Mouse (Mus musculus): ENCODE measurements around the gene Col6a5. TPM values are rescaled to one million over a fixed set of nuclear protein-coding genes. Genes with fewer than 3 reads are reported as not detected.
"Not testable (repeated sequence)": the region's sequence is repeated elsewhere in the genome, so short reads cannot be mapped to it uniquely, and the experiment has no call there.

The Col6a5 gene
- polyA plus RNA-seq, 1 experiment = not detected

DNA sequence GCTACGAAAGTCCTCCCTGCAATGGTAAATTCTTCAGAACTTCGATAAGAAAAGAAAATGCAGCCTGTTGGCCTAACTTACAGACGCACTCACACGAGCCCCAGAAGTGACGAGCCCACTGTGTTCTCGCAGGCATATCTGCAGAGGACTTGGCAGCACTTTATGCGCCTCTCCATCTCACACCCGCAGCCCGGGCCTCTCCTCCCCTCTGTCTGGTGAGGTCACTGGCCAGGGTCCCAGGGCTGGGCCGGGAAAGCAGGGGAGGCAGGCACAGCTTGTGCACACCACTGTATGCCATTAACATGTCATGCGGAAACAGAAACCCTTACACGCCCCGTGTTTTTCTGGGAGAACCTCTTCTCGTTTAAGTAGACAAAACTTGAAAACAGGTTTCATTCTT is 88.8 kb downstream of the Col6a5 start:
- Histone ChIP-seq H3K4me1 (ENCODE audit: control insufficient read depth, insufficient read depth, insufficient read length, low read length) (no peaks in the 10 kb centered on the region), H3K4me3 (ENCODE audit: insufficient read depth, low read depth, low read length) (no peak overlapping the region), H3K27ac (replicated peaks; ENCODE audit: low read depth, low read length) (no peak overlapping the region)

DNA sequence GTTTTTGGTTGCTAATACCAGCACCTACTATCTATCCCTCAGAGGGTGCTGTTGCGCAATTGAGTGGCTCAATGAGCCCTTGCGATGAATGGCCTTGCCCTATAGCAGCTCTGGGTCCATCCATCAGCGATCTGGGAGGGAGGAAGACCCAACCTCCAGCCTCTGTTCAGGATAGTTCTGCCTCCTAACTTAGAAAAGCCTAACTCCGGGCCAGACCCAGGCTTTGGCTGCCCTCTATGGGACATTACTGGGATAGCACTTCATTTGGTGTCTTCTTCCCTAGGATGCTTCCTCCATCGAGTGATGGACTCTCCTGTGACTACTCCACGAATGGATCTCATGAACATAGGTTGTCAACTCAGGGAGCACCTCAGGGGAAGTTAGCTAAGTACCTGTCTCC is 102.7 kb downstream of the Col6a5 start:
- no peak overlapping the region for H3K4me3 ChIP-seq (ENCODE audit: insufficient read depth, low read depth, low read length)
- no peaks in the 10 kb centered on the region for H3K4me1 ChIP-seq (ENCODE audit: control insufficient read depth, insufficient read depth, insufficient read length, low read length)
- H3K27ac ChIP-seq (replicated peaks; ENCODE audit: low read depth, low read length) = no peak overlapping the region

- no peak overlapping the region for H3K4me3 ChIP-seq (ENCODE audit: insufficient read depth, low read depth, low read length)
- H3K4me1 ChIP-seq (ENCODE audit: control insufficient read depth, insufficient read depth, insufficient read length, low read length) = no peaks in the 10 kb centered on the region
- H3K27ac ChIP-seq (replicated peaks; ENCODE audit: low read depth, low read length) = no peak overlapping the region
Observed at GRCm38 (mm10) chr9:105852778-105853065, 107.7 kb downstream of the Col6a5 start.

GRCm38 (mm10) chr9:105852015-105852777 is 108.2 kb downstream of the Col6a5 start:
- H3K4me1 ChIP-seq (ENCODE audit: control insufficient read depth, insufficient read depth, insufficient read length, low read length) = no peaks in the 10 kb centered on the region
- H3K27ac ChIP-seq (replicated peaks; ENCODE audit: low read depth, low read length) = no peak overlapping the region
- no peak overlapping the region for H3K4me3 ChIP-seq (ENCODE audit: insufficient read depth, low read depth, low read length)

GRCm38 (mm10) chr9:105851011-105851410 is 109.4 kb downstream of the Col6a5 start:
- Histone ChIP-seq H3K27ac (replicated peaks; ENCODE audit: low read depth, low read length) (no peak overlapping the region), H3K4me1 (ENCODE audit: control insufficient read depth, insufficient read depth, insufficient read length, low read length) (no peaks in the 10 kb centered on the region), H3K4me3 (ENCODE audit: insufficient read depth, low read depth, low read length) (no peak overlapping the region)

GRCm38 (mm10) chr9:105848396-105848795 is 112.0 kb downstream of the Col6a5 start:
- no peaks in the 10 kb centered on the region for H3K4me1 ChIP-seq (ENCODE audit: control insufficient read depth, insufficient read depth, insufficient read length, low read length)
- H3K27ac ChIP-seq (replicated peaks; ENCODE audit: low read depth, low read length) = no peak overlapping the region
- H3K4me3 ChIP-seq (ENCODE audit: insufficient read depth, low read depth, low read length) = no peak overlapping the region

- no peaks in the 10 kb centered on the region for H3K4me1 ChIP-seq (ENCODE audit: control insufficient read depth, insufficient read depth, insufficient read length, low read length)
- no peak overlapping the region for H3K4me3 ChIP-seq (ENCODE audit: insufficient read depth, low read depth, low read length)
- no peak overlapping the region for H3K27ac ChIP-seq (replicated peaks; ENCODE audit: low read depth, low read length)
Observed at GRCm38 (mm10) chr9:105847261-105847660, 113.2 kb downstream of the Col6a5 start.

- not testable (repeated sequence) for H3K4me1 ChIP-seq (ENCODE audit: control insufficient read depth, insufficient read depth, insufficient read length, low read length); H3K27ac ChIP-seq (replicated peaks; ENCODE audit: low read depth, low read length); H3K4me3 ChIP-seq (ENCODE audit: insufficient read depth, low read depth, low read length)
Observed at GRCm38 (mm10) chr9:105841386-105841785, 119.1 kb downstream of the Col6a5 start.

- no peaks in the 10 kb centered on the region for H3K4me1 ChIP-seq (ENCODE audit: control insufficient read depth, insufficient read depth, insufficient read length, low read length)
- H3K27ac ChIP-seq (replicated peaks; ENCODE audit: low read depth, low read length) = no peak overlapping the region
- H3K4me3 ChIP-seq (ENCODE audit: insufficient read depth, low read depth, low read length) = no peak overlapping the region
Observed at GRCm38 (mm10) chr9:105839147-105839515, 121.3 kb downstream of the Col6a5 start.

DNA sequence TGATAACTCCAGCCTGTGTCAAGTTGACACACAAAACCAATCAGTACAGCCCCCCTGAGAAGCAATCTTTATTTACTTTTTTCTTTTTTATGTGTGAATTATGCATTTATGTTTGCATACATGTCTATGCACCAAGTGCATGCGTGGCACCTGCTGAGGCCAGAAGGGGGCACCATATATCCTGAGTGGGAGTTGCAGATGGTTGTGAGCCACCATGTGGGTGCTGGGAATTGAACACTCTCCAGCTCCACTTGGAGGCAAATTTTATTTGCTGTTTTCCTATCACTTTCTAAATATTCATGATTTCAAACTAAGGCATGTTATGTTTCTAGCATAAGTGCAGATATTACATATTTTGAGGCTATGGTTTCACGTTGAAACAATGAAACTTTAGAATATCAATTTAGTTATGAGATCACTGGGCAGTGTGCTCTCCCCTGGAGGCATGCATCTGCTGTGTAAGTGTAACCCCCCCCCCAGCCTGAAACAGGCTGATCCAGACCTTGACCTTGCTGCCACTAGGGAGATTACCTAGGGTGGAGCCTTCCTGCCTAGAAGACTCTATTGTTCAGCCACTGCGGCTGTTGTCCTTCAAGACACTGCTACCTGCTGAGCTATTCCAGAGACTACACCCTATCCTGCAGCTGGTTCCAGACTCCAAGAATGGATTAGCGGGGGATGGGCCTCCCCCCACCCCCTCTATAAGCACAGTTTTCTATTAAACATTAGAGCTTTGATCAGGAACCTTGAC is 121.9 kb downstream of the Col6a5 start:
- H3K27ac ChIP-seq (replicated peaks; ENCODE audit: low read depth, low read length) = no peak overlapping the region
- no peaks in the 10 kb centered on the region for H3K4me1 ChIP-seq (ENCODE audit: control insufficient read depth, insufficient read depth, insufficient read length, low read length)

GRCm38 (mm10) chr9:105835587-105835986 is 124.9 kb downstream of the Col6a5 start:
- no peak overlapping the region for H3K27ac ChIP-seq (replicated peaks; ENCODE audit: low read depth, low read length)
- no peaks in the 10 kb centered on the region for H3K4me1 ChIP-seq (ENCODE audit: control insufficient read depth, insufficient read depth, insufficient read length, low read length)
- no peak overlapping the region for H3K4me3 ChIP-seq (ENCODE audit: insufficient read depth, low read depth, low read length)

More for the DNA sequence above, 121.9 kb downstream of the Col6a5 start:
- H3K4me3 ChIP-seq (ENCODE audit: insufficient read depth, low read depth, low read length) = no peak overlapping the region

DNA sequence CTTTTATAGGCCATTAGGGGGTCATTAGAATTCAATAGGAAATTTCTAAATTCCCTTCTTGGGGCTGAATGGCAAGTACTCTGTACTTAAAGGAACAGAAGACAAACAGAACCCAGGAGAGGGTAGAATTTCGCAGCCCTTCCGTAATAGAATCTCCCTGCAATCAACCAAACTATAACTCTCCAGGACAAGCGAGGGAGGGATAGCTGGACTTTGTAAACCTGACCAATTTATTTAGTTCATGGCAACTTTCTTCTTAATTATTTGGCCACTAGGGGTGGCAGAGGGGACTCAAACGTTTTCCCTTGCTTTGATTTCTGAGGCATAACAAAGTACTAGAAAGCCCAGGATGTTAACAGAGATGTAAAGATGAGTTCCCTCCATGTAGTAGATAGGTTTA is 125.6 kb downstream of the Col6a5 start:
- H3K4me1 ChIP-seq (ENCODE audit: control insufficient read depth, insufficient read depth, insufficient read length, low read length) = no peaks in the 10 kb centered on the region
- H3K4me3 ChIP-seq (ENCODE audit: insufficient read depth, low read depth, low read length) = no peak overlapping the region
- H3K27ac ChIP-seq (replicated peaks; ENCODE audit: low read depth, low read length) = no peak overlapping the region

DNA sequence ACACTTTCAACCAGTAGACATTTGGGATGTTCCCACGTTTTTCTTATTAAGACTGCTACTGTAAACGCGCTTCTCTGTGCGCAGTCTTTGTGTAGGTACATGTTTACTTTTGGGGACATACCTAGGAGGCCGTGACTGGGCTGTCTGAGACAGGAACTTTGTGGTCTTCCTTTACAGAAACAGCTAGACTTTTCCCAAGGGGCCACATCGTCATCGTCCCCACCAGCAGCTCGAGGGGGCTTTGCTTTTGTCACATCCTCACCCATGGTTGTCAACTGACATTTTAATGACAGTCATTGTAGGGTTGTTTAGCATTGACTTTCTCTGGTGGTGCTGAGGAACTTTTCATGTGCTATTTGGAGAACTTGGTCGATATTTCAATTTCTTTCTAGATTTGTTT is 129.2 kb downstream of the Col6a5 start:
- H3K4me3 ChIP-seq (ENCODE audit: insufficient read depth, low read depth, low read length) = no peak overlapping the region
- H3K4me1 ChIP-seq (ENCODE audit: control insufficient read depth, insufficient read depth, insufficient read length, low read length) = no peaks in the 10 kb centered on the region
- H3K27ac ChIP-seq (replicated peaks; ENCODE audit: low read depth, low read length) = no peak overlapping the region

- no peaks in the 10 kb centered on the region for H3K4me1 ChIP-seq (ENCODE audit: control insufficient read depth, insufficient read depth, insufficient read length, low read length)
- no peak within 1 kb of the TSS for H3K27ac ChIP-seq (replicated peaks; ENCODE audit: low read depth, low read length)
- no peak within 1 kb of the TSS for H3K4me3 ChIP-seq (ENCODE audit: insufficient read depth, low read depth, low read length)
Observed at GRCm38 (mm10) chr9:105827791-105828385, 132.6 kb downstream of the Col6a5 start, which contains the start of gene Col6a6. Col6a6 (minus strand) TSS chr9:105828160.

DNA sequence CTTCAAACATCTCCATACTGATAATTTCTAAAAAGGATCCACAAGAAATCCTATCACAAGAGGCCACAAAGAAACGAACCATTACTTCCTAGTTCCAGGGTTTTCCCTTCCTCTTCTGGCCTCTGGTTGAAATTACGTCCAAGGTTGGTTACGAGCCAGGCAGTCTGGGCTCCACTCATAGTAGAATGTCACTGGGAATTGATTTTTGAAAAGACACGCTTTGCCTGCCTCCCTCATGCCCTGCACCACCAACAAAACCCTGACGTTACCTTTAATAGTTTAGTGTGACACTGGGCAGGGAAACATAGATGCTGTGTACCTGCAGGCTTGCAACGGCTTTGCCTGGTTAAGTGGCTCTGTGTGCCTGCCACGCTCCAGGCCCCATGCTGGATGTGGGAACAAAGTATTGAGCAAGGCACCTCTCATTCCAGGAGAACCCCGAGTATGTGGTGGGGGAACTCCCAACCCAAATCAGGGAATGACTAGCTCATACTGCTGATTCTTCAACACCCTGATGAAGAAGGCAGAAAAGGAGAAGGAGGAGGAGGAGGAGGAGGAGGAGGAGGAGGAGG is 133.3 kb downstream of the Col6a5 start:
- Histone ChIP-seq H3K27ac (replicated peaks; ENCODE audit: low read depth, low read length) (no peak overlapping the region), H3K4me1 (ENCODE audit: control insufficient read depth, insufficient read depth, insufficient read length, low read length) (no peaks in the 10 kb centered on the region), H3K4me3 (ENCODE audit: insufficient read depth, low read depth, low read length) (no peak overlapping the region)
